Mouse (Mus musculus) testis, adult 10 weeks (tissue): ENCODE measurements around the gene Atp6v0b. TPM values are rescaled to one million over a fixed set of nuclear protein-coding genes. Genes with fewer than 3 reads are reported as not detected.

Experiments used
- polyA plus RNA-seq: library from polyadenylated mRNA; stranded (reverse); fragments of 350-450 nt; fragmentation: Illumina TruSeq; extraction: RNeasy Lipid Tissue Mini Kit (QIAGEN cat#74804); gene quantifications from one replicate; pipeline ENCODE4 v1.2.3, GENCODE M21; 2014; ENCODE audit warnings: low read depth, low replicate concordance

Gene Atp6v0b
- 30.7 TPM for polyA plus RNA-seq

DNA sequence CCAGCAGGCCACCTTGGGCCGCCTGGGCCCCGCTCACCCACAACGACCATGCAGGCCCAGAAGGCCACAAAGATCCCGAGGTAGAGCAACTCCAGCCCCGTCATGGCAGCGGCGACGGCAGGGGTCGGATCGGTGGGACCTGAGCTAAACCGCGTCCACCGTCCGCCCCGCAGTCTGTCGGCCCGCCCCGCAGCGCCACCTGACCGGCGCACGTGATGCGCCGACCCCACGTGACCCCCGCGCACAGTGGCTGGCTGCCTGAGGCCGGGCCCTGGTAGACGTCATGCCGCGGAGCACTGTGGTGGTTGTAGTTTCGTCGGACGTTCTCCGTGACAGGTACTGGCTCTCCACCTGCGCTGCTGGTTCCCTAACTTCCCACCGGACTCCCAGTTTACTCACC lies at the start of gene Atp6v0b:
Gene Atp6v0b (minus strand): TSS at position 201 of the 400 bp plus-strand sequence.

DNA sequence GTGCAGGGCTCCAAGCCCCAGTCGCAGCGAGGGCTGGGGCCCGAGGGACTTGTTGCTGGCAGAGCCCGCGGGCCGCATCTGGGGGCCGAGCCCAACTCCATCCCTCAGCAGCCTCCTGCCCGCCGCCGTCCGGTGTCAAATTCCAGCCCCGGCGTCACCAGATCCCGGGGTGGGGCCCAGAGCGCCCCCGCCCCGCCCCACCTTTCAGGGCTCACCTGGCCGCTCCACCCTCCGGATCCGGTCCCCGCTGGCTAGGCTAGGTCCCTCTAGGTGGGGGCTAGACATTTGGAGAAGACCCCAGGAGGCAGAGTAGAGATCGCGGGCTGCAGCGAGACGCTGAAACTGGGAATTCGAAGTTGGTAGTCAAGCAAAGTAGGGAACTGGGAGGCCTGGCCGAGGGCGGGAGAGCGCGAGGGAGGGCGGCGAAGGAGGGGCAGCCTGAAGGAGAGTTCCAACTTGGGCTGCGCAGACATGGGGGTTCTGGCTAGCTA lies 42.3 kb upstream of the Atp6v0b start, which contains the start of gene Artn:
Gene Artn (minus strand): TSS at position 373 of the 491 bp plus-strand sequence.

DNA sequence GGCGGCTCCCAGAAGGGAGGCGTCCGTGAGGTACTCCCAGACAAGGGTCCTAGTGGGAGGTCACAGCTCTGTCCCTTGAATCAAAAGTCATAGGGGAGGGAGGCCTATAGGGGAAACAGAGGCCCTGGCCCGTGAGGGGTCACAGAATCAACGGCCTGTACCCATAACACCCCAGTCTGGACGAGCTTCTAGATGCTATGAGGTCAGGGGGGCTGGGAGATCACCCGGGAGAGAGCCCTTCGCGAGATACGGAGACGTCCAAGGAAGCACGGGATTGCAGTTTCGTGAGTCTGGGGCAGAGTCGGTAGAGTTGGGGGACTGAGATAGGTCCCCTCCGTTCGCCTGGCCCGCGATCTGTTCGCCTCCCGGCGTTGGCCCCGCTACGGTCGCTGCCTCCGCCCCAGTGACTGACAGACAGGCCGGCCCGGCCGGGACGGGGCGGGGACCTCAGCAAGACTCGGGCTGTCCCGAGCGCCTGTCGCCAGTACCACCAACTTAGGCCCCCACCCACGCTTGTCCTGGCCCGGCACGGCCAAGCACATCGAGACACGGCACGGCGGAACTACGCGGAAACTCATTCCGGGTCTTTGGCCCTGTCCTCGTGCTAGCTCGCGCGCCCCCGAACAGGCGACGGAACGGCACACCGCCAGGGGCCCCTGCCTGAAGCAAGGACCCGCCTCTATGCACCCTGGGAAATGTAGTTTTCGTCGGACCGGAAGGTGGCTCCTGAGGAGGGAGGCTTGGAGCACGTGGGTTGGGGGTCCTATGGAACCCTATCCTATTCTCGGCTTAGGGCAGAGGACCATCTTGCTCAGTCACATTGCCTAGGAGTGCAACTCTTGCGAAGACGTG lies 27.7 kb upstream of the Atp6v0b start, which contains the start of gene Ipo13:
Gene Ipo13 (minus strand): TSS at position 409 of the 852 bp plus-strand sequence.

DNA sequence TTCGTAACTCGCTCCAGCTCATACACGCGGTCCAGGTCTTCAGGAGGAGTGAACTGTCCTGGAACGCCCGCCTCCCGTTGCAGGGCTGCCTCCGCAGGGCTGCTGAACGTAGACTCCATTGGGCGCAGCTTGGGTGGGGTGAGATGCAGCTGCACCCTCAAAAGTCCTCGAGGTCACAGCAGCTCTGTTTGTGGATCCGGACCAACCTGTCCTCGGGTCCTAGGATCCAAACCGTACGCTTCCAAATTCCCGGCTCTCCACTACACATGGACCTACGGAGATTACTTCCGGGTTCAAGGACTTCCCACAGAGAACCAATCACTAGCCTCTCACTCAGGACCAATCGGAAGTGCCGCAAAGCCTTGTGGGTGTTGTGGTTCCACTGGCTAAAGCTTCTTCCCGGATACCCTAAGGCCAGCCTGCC lies 4.6 kb upstream of the Atp6v0b start, which contains the start of gene Dph2:
Gene Dph2 (minus strand): TSS at position 295 of the 424 bp plus-strand sequence.

DNA sequence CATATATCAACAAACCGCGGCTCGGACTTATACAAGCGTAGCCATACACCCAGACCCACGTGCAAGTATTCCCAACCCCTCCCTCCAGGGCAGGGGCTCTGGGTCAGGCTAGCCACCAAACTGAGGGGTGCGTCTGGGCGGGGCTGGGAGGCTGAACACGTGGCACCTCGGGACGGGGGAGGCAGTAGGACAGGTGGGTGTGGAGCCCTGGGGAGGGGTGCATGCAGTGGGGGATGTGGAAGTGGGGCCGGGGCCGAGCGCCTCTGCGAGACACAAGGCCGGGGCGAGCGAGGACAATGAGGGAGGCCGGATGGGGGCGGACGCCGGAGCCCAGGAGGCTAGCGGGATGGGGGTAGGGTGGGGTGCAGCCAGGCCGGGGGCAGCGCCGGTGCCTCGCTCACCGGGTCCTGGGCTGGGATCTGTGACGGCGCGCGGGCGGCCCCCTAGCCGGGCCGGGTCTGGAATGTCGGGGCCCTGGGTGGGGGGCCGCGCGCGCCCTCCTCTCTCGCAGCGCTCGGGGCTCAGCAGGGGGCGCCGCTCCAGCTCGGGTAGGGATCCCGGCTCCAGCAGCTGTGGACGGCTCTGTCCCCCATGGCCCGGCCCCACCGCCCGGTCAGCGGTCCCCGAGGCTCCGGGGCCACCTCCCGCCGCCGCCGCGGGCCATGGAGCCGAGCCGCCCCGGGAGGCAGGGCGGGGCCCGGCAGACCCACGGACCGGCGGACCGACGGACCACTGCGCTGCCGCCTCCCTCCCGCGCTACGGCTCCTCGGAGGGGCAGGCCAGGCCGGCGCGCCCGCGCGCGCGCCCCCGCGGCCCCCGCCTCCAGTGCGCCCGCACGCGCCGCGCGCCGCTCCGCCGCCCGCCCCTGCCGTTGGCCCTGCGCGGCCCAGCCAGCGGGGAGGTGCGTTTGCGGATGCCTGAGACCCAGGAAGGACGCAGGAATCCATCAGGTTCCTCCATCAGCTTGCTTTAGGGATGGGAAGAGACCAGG lies 4.1 kb downstream of the Atp6v0b start, which contains the start of gene B4galt2:
Gene B4galt2 (minus strand): TSS at position 787 of the 991 bp plus-strand sequence.

DNA sequence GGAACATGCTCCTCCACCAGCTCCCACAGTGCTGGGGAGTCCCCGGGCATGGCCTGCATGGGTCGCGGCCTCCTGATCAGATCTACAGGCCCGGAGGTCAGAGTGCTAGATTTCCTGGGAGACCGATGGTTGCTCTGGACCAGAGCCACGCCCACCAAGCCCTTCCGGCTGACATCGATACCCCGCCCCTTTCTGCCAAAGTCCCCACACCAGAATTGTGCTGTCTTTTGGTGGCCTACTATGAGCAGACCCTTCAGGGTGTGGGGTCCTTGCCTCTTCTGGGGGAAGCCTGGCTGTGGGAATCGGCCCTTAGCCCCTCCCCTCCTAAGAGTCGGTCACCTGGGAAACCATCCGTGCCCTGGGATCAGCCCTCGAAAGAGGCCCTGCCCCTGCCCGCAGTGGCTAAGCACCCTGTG lies 14.7 kb downstream of the Atp6v0b start, which contains the start of gene Ccdc24:
Gene Ccdc24 (minus strand): TSS at position 87 of the 416 bp plus-strand sequence.

DNA sequence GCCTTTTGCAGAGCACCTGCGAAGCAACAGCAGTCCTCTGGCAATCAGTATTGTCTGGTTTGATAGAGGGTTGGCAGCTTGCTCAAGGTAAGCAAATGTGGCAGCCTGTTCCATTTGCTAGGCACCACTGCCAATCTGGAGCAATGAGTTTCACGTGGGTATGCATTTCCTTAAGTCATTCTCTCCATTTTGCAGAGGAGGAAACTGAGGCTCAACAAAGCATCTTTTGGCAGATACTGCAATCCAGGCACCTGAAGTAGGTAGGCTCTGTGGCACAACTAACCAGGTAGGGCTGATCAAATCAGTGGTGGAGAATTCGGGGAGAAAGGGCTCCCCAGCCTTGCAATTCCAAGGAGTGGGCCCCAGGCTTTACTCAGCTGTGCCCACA lies 52.7 kb downstream of the Atp6v0b start, which contains the start of gene Slc6a9:
Gene Slc6a9 (plus strand): TSS at position 50 of the 388 bp plus-strand sequence.

Other genes with a start within 250 kb of the Atp6v0b start
- gene Dmap1, start 205.1 kb downstream of the Atp6v0b start, polyA plus RNA-seq: 3.0 TPM
- gene Gm12845, start 162.9 kb downstream of the Atp6v0b start, polyA plus RNA-seq: not detected
- 14.5 TPM for gene Klf17, start 121.7 kb downstream of the Atp6v0b start, polyA plus RNA-seq
- 0.34 TPM for gene Slc6a9, start 52.8 kb downstream of the Atp6v0b start, polyA plus RNA-seq
- 6.1 TPM for gene Ccdc24, start 14.8 kb downstream of the Atp6v0b start, polyA plus RNA-seq
- 0.81 TPM for gene B4galt2, start 3.8 kb downstream of the Atp6v0b start, polyA plus RNA-seq
- 1.7 TPM for gene Dph2, start 4.7 kb upstream of the Atp6v0b start, polyA plus RNA-seq
- gene Ipo13, start 27.7 kb upstream of the Atp6v0b start, polyA plus RNA-seq: 18.1 TPM
- 1.4 TPM for gene Artn, start 42.4 kb upstream of the Atp6v0b start, polyA plus RNA-seq
- 0.13 TPM for gene St3gal3, start 247.6 kb upstream of the Atp6v0b start, polyA plus RNA-seq